Mouse (Mus musculus): Measurements from ENCODE around the gene Olfr811.

The Olfr811 gene

DNA sequence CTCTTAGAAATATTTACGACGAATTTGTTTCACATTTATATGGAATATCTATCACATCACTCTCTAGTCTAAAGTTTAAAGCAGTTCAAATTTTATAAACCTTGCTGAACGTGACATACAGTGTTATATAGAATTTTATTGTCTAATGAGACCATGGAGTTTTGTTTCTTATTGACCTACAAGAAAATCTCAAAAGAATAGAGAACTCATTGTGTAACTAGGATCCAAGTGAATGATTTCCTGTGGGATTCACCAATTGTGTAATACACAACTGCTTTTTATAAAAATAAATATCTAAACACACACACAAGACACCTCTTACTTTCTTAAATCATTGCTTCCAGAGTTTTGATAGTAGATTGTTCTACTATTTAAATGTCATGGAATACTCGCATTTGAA, at the start of gene Olfr811:
Olfr811 (minus strand) TSS at position 101 of the 400 bp plus-strand sequence.
- no peak for DNase-seq (ENCODE audit: low read depth)

DNA sequence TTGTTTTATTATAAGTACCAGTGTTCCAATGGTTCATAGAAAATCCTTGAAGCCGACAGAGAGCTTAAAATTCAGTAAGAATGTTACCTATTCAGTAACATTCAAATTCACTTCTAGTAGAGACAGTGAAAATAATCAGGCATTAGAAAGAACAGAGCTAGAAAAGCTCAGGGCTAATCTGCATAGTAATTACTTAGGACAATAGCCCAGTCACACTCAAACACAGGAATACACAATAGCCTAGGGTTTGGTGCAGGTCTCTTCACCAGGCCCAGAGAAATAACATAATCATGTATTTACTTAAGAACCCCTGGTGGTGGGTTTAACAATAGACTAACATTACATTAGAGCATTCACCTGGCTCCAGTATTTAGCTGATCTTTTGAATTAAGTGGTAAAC, 43.1 kb upstream of the Olfr811 start:
- no peak for DNase-seq (ENCODE audit: low read depth)

GRCm38 (mm10) chr10:129845994-129846393, 41.8 kb upstream of the Olfr811 start, which contains the start of gene Olfr812:
Gene Olfr812, minus strand, starts transcription at chr10:129846094.
- DNase-seq (ENCODE audit: low read depth) = no peak

DNA sequence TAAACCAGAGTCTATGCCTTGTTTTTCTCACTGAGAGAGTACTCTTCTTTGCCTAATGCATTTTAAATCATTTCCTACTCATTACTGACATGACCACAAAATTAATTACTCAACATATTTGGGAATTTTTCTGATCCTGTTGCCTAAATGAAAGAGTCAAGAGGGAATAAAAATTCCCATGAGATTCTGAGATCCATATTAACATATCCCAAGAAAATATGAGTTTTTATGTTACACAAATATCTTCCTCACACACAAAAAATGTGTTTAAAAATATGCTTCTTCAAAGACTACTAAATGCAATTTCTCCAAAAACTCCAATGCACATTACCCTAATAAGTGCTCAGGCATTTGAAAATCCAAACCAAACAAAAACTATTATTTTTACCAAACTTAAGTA, 9.4 kb downstream of the Olfr811 start, which contains the start of gene Olfr810:
Olfr810 (minus strand) TSS at position 101 of the 400 bp plus-strand sequence.
- DNase-seq (ENCODE audit: low read depth) = no peak

DNA sequence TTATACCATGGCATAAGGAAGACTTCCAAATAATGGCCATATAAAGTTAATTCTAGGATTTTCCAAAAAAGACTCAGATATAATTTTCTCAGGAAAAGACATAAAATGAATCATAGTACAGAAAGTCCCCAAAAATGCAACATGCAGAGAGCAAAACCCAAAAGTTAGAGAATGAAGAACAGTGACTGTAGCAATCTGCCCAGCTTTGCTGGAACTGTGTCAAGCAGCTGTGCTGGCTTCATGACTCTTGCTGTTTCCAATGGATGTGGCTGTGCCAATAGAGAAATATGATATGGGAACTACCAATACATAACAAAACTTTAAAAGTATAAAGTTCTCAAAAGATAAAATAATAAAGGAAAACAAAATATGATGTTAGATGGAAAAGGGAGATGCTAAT, 26.1 kb downstream of the Olfr811 start:
- DNase-seq (ENCODE audit: low read depth) = no peak

GRCm38 (mm10) chr10:129774338-129774737, 29.9 kb downstream of the Olfr811 start, which contains the start of gene Olfr809:
Gene Olfr809, plus strand, starts transcription at chr10:129774638.
- DNase-seq (ENCODE audit: low read depth) = no peak

- DNase-seq (ENCODE audit: low read depth) = no peak
Measured at GRCm38 (mm10) chr10:129765182-129765581, 39.0 kb downstream of the Olfr811 start, which contains the start of gene Olfr808. Gene Olfr808, plus strand, starts transcription at chr10:129765482.

- DNase-seq (ENCODE audit: low read depth) = no peak
Measured at GRCm38 (mm10) chr10:129757693-129758092, 46.5 kb downstream of the Olfr811 start, which contains the start of gene Olfr807. Gene Olfr807, minus strand, starts transcription at chr10:129757793.
